Mouse (Mus musculus): ENCODE measurements around the gene Tnp2.

Gene Tnp2

GRCm38 (mm10) chr16:10769661-10770060, 18.8 kb downstream of the Tnp2 start:
- no peak for DNase-seq (ENCODE audit: extremely low read depth, low read depth)

DNA sequence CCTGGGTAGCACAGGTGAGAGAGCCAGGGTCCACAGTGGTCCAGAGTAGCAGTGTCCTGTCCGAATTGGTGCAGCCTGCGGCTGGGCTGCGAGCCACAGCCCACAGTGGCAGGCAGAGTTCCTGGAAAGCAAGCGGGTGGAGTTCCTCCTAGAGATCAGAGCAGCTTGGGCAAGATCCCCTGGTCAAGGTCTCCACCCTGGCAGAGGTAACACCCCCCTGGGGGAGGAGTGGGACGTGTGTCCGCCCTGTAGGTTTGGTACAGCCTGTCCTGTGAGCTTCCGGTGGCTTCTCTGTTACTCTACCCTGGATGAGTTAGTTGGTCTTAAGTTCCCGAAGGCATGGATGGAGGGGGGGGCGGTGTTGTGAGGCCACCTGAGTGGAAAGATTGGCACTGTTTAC, 19.6 kb downstream of the Tnp2 start:
- no peak for DNase-seq (ENCODE audit: extremely low read depth, low read depth)

DNA sequence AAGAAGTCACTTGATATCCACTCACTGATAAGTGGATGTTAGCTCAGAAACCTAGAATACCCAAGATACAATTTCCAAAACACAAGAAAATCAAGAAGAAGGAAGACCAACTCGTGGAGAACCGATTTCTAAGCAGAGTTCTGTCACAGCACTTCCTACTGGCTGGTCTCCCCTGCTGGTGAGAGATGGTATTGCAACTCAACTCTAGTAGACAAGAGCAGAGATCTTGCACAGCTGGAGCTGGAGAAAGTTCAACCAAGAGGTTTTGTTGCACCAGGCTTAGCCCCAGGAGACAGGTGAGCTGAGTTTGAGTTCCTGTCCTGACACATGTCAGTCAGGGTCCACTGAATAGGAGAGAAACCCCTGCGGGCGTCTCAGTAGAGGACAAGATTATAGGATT, 21.3 kb downstream of the Tnp2 start:
- peak; percentile 48 for DNase-seq (ENCODE audit: extremely low read depth, low read depth)

DNA sequence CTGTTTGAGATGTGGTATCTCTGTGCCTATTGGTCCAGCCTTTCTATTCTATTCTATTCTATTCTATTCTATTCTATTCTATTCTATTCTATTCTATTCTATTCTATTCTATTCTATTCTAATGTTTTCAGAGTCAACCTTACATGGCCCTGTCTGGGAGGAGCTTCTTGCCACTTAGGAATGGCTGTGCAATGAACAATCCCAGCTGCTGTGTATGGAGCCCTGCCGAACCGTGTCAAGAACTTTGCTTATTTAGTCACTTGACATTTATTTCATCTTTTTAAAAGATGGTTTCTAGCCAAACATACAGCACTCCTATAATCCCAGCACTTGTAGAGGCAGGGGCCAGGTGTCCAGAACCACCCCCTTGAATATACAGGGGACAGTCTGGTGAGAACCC, 24.1 kb downstream of the Tnp2 start:
- no peak for DNase-seq (ENCODE audit: extremely low read depth, low read depth)

DNA sequence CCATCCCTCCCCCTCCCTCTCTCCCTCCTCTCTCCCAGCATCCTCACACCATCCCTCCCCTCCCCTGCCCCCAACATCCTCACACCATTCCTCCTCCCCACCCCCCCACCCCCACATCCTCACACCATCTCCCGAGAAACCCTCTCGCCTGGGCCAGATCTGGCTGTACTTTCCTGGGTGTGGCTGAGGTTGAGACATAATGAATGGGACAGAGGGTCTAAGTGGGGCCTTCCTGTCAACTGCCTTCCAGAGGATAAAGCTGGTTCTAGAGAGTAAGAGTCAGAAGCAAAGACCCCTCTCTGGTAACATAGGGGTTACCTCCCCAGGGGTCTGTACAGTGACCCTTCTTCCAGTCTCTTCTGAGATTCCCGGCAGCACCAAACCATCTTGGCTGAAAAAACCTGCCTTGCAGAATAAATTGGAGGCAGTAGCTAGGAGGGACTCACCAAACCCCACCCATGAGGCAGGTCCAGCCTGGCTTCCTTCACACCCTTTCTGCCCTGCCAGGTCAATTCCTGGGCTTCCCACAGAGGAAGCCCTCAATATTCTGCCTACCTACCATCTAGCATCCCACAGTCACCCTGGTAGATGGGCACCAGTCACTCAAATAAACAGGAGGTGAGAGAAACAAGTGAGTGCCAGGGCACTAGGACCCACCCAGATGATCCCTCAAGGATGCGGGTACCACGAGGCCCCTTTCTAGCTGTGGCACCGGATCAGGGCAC, 24.8 kb downstream of the Tnp2 start:
- DNase-seq (ENCODE audit: extremely low read depth, low read depth): no peak

DNA sequence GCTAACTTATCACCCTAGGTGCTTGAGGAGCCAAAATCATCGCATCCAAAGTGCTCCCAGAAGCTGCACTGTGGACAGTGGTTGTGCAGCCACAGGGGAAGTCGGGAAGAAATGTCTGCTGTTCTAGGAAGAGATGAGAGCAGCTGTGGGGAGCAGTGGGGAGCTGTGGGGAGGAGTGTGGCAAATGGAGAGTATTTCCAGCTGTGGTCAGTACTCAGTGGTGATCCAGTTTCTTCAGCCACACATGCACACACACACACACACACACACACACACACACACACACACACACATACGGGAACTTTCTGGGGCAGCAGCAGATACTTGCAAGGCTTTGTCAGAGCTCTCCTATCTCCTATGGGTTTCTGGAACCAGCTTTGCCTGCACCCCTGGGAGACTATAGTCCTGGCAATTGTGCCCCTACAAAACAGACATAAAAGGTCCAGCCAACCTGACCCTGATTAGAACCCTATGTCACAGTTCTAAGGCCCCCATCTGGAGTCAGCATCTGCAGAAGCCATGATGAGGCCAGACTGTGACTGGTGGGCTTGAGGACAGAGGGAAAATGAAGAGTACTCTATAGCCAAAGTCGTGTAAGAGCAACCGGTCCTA, 25.8 kb downstream of the Tnp2 start:
- no peak for DNase-seq (ENCODE audit: extremely low read depth, low read depth)

DNA sequence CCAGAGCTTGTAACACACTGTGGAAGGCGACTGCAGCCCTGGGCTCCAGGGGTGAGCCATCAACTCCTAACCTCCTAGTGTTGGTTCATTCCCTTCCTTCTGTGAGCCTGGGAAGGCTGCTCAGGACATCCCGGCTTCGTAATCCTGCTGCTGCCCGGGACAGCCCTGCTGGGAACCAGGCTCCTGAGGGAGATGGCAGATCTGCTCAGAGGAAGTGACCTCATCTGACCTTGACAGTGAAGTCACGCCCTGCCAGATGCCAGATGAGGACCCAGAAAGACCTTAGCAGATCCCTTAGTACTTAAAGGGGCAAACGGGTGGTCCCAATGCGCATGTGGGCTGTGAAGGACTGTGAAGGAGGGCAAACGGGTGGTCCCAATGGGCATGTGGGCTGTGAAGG, 27.3 kb downstream of the Tnp2 start:
- DNase-seq (ENCODE audit: extremely low read depth, low read depth): no peak

DNA sequence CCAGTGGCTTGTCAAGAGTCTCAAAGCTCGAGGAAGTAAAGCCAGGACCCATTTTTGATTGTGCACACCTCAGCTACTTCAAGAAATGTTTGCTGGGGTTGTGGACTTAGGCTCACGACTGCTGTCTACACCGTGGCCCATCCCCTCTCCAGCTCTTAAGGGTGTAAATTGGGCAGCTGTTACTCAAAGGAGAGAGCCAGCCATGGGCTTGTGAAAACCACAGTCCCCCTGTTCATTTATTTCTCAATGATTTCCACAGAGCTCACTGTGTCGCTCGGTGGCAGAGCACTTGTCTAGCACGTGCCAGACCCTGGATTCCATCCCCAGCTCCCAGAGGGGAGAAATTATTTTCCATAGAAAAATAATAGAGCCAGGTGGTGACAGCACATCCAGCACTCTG, 32.3 kb downstream of the Tnp2 start:
- DNase-seq (ENCODE audit: extremely low read depth, low read depth): no peak

GRCm38 (mm10) chr16:10754521-10755296, 33.8 kb downstream of the Tnp2 start:
- no peak for DNase-seq (ENCODE audit: extremely low read depth, low read depth)

GRCm38 (mm10) chr16:10749824-10750223, 38.6 kb downstream of the Tnp2 start:
- DNase-seq (ENCODE audit: extremely low read depth, low read depth): no peak

DNA sequence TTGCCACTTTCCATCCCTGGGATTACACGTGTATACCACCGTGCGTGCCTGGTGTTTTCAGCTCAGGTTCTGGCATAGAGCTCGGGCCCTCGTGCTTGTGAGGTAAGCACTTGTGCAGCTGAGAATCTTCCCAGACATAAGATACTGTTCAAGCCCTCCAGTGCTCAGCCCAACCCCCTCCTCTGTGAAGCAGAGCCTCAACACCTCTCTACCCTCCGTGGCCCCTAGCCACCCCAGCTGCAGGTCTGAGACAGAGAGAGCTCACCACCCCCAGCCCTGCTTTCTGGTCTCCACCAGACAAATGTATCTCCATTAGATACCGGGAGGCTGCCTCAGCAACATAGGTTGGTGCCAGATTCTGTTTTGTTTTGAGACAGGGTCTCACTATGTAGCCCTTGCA, 39.2 kb downstream of the Tnp2 start:
- DNase-seq (ENCODE audit: extremely low read depth, low read depth): no peak

DNA sequence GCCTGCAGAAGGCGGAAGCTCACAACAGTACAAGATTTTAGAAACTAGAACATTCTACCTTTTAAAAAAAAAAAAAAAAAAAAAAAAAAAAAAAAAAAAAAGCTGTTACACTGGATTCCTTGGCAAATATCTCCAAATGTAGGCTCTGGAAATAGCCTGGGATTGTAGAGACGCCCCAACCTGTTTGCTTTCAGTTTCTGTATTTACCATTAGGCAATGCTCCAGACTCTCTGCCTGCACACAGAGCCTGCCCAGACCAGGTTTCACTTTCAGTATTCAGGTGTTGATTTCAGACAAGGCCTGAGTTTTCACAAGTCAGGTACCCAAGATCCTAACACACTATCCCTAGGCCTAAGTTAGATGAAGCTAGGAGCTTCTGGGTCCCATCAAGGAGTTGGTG, 47.4 kb downstream of the Tnp2 start:
- no peak for DNase-seq (ENCODE audit: extremely low read depth, low read depth)

GRCm38 (mm10) chr16:10739854-10740398, 48.5 kb downstream of the Tnp2 start:
- DNase-seq (ENCODE audit: extremely low read depth, low read depth): no peak

DNA sequence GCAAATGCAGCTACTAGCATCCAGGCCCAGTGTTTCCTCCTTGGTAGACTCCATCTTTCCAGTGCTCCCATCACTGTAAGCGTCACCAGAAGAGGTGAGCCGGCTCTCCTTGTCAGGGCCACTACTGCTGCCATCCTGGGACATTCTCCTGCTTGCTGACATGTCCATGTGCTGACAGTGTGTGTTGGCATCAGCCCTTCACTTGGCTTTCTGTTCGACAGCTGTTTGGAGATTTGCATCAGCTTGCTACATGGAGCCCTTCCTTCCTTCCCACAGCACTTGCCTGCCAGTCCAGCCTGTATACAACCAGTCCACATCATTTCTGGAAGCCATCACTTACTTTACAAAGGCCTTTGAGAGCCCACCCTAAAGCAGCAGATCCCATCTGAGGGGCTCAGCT, 49.6 kb downstream of the Tnp2 start:
- no peak for DNase-seq (ENCODE audit: extremely low read depth, low read depth)
